20 mouse cellular contexts compared by ENCODE assay signal in genomic region chr2:103462746-103463145, GRCm38 (mm10). TPM values are rescaled to one million over a fixed set of nuclear protein-coding genes. Genes with fewer than 3 reads are reported as not detected.
DNase-seq lines count a peak whose midpoint lies in the region; ATAC-seq and TF ChIP-seq lines count a peak whose summit lies in the region.
"Had no signal": no experiment of that assay in that cellular context is flagged by ENCODE, and none has a peak within 500 bp of the region (broad histone marks: within the 10 kb centered on the region; RNA-seq: fewer than 3 reads in every experiment).

No protein-coding gene starts in this region.

- H3K27ac ChIP-seq in kidney, adult 2 months (ENCODE audit: insufficient read depth, low read depth, low read length) = peak overlapping the region; percentile 4; the same call in 1 of the 2 replicates
- no peak overlapping the region for H3K27ac ChIP-seq in kidney, embryonic 14.5 days (ENCODE audit: low read depth, low read length)
- H3K27ac ChIP-seq in liver, adult 2 months (replicated peaks; ENCODE audit: insufficient read depth, low read depth, low read length) = peak overlapping the region; percentile 56
- 0 out of 2 replicates have a peak overlapping the region, but pooled peaks have one; percentile 75 for H3K27ac ChIP-seq in limb, embryonic 10.5 days
- H3K27ac ChIP-seq in limb, embryonic 12.5 days = 0 out of 2 replicates have a peak overlapping the region, but pooled peaks have one; percentile 37
- no peak overlapping the region for H3K27ac ChIP-seq in forebrain, embryonic 13.5 days

- H3K4me3 ChIP-seq in kidney, adult 2 months (ENCODE audit: insufficient read depth, low read depth, low read length) = no peak overlapping the region
- no peak overlapping the region for H3K4me3 ChIP-seq in kidney, embryonic 14.5 days (ENCODE audit: low read length)
- no peak overlapping the region for H3K4me3 ChIP-seq in liver, adult 2 months (ENCODE audit: insufficient read depth, low read depth, low read length)
- H3K4me3 ChIP-seq in limb, embryonic 10.5 days = no peak overlapping the region
- no peak overlapping the region for H3K4me3 ChIP-seq in limb, embryonic 12.5 days (replicated peaks)
- no peak overlapping the region for H3K4me3 ChIP-seq in forebrain, embryonic 13.5 days

- peaks cover 36% of the 10 kb centered on the region for H3K4me1 ChIP-seq in kidney, adult 2 months (ENCODE audit: control insufficient read depth, insufficient read depth, low read length)
- H3K4me1 ChIP-seq in kidney, embryonic 14.5 days (ENCODE audit: control insufficient read depth, insufficient read depth, low read length) = 0 out of 2 replicates have a peak, but pooled peaks cover 3% of the 10 kb centered on the region
- H3K4me1 ChIP-seq in liver, adult 2 months (ENCODE audit: control insufficient read depth, insufficient read depth, low read length) = peaks cover 40% of the 10 kb centered on the region
- peaks cover 30% of the 10 kb centered on the region for H3K4me1 ChIP-seq in limb, embryonic 10.5 days
- H3K4me1 ChIP-seq in limb, embryonic 12.5 days (replicated peaks) = peaks cover 20% of the 10 kb centered on the region
- 0 out of 2 replicates have a peak, but pooled peaks cover 8% of the 10 kb centered on the region for H3K4me1 ChIP-seq in forebrain, embryonic 13.5 days

- 69% methylated on average over 5 of the region's 5 CpGs for WGBS in kidney, adult 2 months
- WGBS in kidney, embryonic 14.5 days = 93% methylated on average over 5 of the region's 5 CpGs
- 33% methylated on average over 5 of the region's 5 CpGs for WGBS in liver, adult 2 months
- WGBS in limb, embryonic 10.5 days = 91% methylated on average over 5 of the region's 5 CpGs
- 94% methylated on average over 5 of the region's 5 CpGs for WGBS in limb, embryonic 12.5 days
- 95% methylated on average over 5 of the region's 5 CpGs for WGBS in forebrain, embryonic 13.5 days

- no peak overlapping the region for H3K4me2 ChIP-seq in kidney, embryonic 14.5 days (replicated peaks; ENCODE audit: low read depth, low read length)
- no peak overlapping the region for H3K4me2 ChIP-seq in limb, embryonic 12.5 days
- H3K4me2 ChIP-seq in forebrain, embryonic 13.5 days = no peak overlapping the region

- no peaks in the 10 kb centered on the region for H3K9me3 ChIP-seq in kidney, embryonic 14.5 days (ENCODE audit: control insufficient read depth, low read length)
- H3K9me3 ChIP-seq in limb, embryonic 10.5 days (replicated peaks) = no peaks in the 10 kb centered on the region
- H3K9me3 ChIP-seq in limb, embryonic 12.5 days = no peaks in the 10 kb centered on the region
- H3K9me3 ChIP-seq in forebrain, embryonic 13.5 days (replicated peaks) = no peaks in the 10 kb centered on the region

- no peaks in the 10 kb centered on the region for H3K27me3 ChIP-seq in kidney, adult 2 months (replicated peaks; ENCODE audit: control insufficient read depth, insufficient read depth, low read length)
- H3K27me3 ChIP-seq in kidney, embryonic 14.5 days (ENCODE audit: control insufficient read depth, insufficient read depth, low read length) = no peaks in the 10 kb centered on the region
- no peaks in the 10 kb centered on the region for H3K27me3 ChIP-seq in liver, adult 2 months (ENCODE audit: control insufficient read depth, insufficient read depth, low read length)
- H3K27me3 ChIP-seq in limb, embryonic 10.5 days (ENCODE audit: low read depth, poor library complexity, severe bottlenecking) = no peaks in the 10 kb centered on the region
- no peaks in the 10 kb centered on the region for H3K27me3 ChIP-seq in limb, embryonic 12.5 days
- H3K27me3 ChIP-seq in forebrain, embryonic 13.5 days = no peaks in the 10 kb centered on the region

- TF ChIP-seq POLR2A in kidney, adult 2 months (IDR thresholded peaks at IDR 0.05; ENCODE audit: low read depth, low read length) = no peak
- TF ChIP-seq POLR2A in liver, adult 2 months (IDR thresholded peaks at IDR 0.05; ENCODE audit: extremely low read depth, insufficient read depth, low read length) = no peak

- H3K36me3 ChIP-seq in kidney, adult 2 months (ENCODE audit: control insufficient read depth, insufficient read depth, low read length) = peaks cover 11% of the 10 kb centered on the region
- H3K36me3 ChIP-seq in kidney, embryonic 14.5 days (ENCODE audit: control insufficient read depth, insufficient read depth, low read length) = peaks cover 45% of the 10 kb centered on the region
- H3K36me3 ChIP-seq in liver, adult 2 months (ENCODE audit: control insufficient read depth, insufficient read depth, low read length) = peaks cover 82% of the 10 kb centered on the region
- peaks cover 86% of the 10 kb centered on the region for H3K36me3 ChIP-seq in limb, embryonic 10.5 days
- peaks cover 79% of the 10 kb centered on the region for H3K36me3 ChIP-seq in limb, embryonic 12.5 days
- H3K36me3 ChIP-seq in forebrain, embryonic 13.5 days (ENCODE audit: poor library complexity, severe bottlenecking) = peaks cover 76% of the 10 kb centered on the region

- no peak for TF ChIP-seq CTCF in kidney, adult 2 months (conservative IDR thresholded peaks at IDR 0.05; ENCODE audit: insufficient read depth, insufficient read length, low read depth, low read length)
- no peak for TF ChIP-seq CTCF in liver, adult 2 months (IDR thresholded peaks at IDR 0.05; ENCODE audit: low read depth, low read length)

- H3K9ac ChIP-seq in kidney, embryonic 14.5 days (ENCODE audit: low read depth, low read length) = no peak overlapping the region
- H3K9ac ChIP-seq in liver, adult 2 months (ENCODE audit: low read depth, low read length) = peak overlapping the region; percentile 29
- no peak overlapping the region for H3K9ac ChIP-seq in limb, embryonic 12.5 days (replicated peaks)
- H3K9ac ChIP-seq in forebrain, embryonic 13.5 days = no peak overlapping the region

- H3K79me2 ChIP-seq in liver, adult 2 months (ENCODE audit: control insufficient read depth, insufficient read depth, low read length) = no peaks in the 10 kb centered on the region

- no peak for ATAC-seq in kidney, embryonic 14.5 days (ENCODE audit: low FRiP score, low TSS enrichment)
- ATAC-seq in limb, embryonic 12.5 days (ENCODE audit: insufficient number of reproducible peaks, insufficient read depth, low FRiP score, low TSS enrichment, low read depth) = no peak
- ATAC-seq in forebrain, embryonic 13.5 days = no peak
- ATAC-seq: activated CD4-positive, CD25-positive, alpha-beta regulatory T cell, adult 4 months; forebrain, embryonic 14.5 days; forebrain, embryonic 16.5 days had no signal

- DNase-seq in kidney, adult 2 months = peak; percentile 59
- peak; percentile 78 for DNase-seq in liver, adult 2 months (ENCODE audit: extremely low read depth, low read depth, low spot score)
- no peak for DNase-seq in liver
- no peak for DNase-seq in limb, embryonic 10.5 days (ENCODE audit: low spot score)
- DNase-seq: adrenal gland, adult 8-10 months; adrenal gland, postnatal 14 days; adrenal gland, postnatal 36 days; cerebellum, adult 11-12 months; cerebellum, adult 2 months; cerebellum, adult 9-10 months; cerebellum, postnatal 10 days; cerebellum, postnatal 25 days had no signal

RNA-seq across cellular contexts. Expression of gene Cat, which starts 22.2 kb away (rescaled TPM):
- 522 and 607 TPM in 2 replicates for polyA plus RNA-seq in kidney, adult 2 months (2012; rRNA removed)
- polyA plus RNA-seq in kidney, embryonic 14.5 days (2014; fragmentation: Nextera tagmentation; extraction: Ambion mirVana) = 78.2 and 110 TPM in 2 replicates
- total RNA-seq in liver, adult 2 months (2014; rRNA removed) = 1,807 and 1,852 TPM in 2 replicates
- 1,476 and 1,516 TPM in 2 replicates for polyA plus RNA-seq in liver, adult 2 months (2012; rRNA removed)
- polyA plus RNA-seq in limb, embryonic 10.5 days (2016; fragmentation: Nextera tagmentation; extraction: Ambion mirVana) = 81.8 and 94.7 TPM in 2 replicates
- 68.5 and 86.8 TPM in 2 replicates for polyA plus RNA-seq in limb, embryonic 12.5 days (2016; fragmentation: Nextera tagmentation; extraction: Ambion mirVana)
- polyA plus RNA-seq in forebrain, embryonic 13.5 days (2015; fragmentation: Nextera tagmentation; extraction: Ambion mirVana) = 67.3 and 69.8 TPM in 2 replicates

RNA-seq across cellular contexts. Expression of gene Elf5, which starts 51.3 kb away (rescaled TPM):
- polyA plus RNA-seq in kidney, adult 2 months (2012; rRNA removed) = 7.8 and 10.5 TPM in 2 replicates
- 2.5 and 2.9 TPM in 2 replicates for polyA plus RNA-seq in kidney, embryonic 14.5 days (2014; fragmentation: Nextera tagmentation; extraction: Ambion mirVana)
- not detected in 2 replicates for total RNA-seq in liver, adult 2 months (2014; rRNA removed)
- polyA plus RNA-seq in liver, adult 2 months (2012; rRNA removed) = not detected in 2 replicates
- polyA plus RNA-seq in limb, embryonic 10.5 days (2016; fragmentation: Nextera tagmentation; extraction: Ambion mirVana) = 0.23 TPM in 1 of 2 replicates, not detected in the other
- polyA plus RNA-seq in limb, embryonic 12.5 days (2016; fragmentation: Nextera tagmentation; extraction: Ambion mirVana) = not detected in 2 replicates
- polyA plus RNA-seq in forebrain, embryonic 13.5 days (2015; fragmentation: Nextera tagmentation; extraction: Ambion mirVana) = not detected in 2 replicates
- total RNA-seq: adrenal gland, adult 18-20 months; adrenal gland, adult 8-10 months; adrenal gland, postnatal 14 days; adrenal gland, postnatal 36 days; MEL had no signal
- polyA plus RNA-seq: activated CD4-positive, CD25-positive, alpha-beta regulatory T cell, adult 4 months; forebrain, embryonic 14.5 days; forebrain, embryonic 16.5 days had no signal

Comparison
In these comparisons a context has a peak if more than half of its experiments do, and no peak if none do; other contexts are left out.
1. DNase-seq: peak in kidney, adult 2 months (single experiment) and liver, adult 2 months (single experiment); none in liver (single experiment) and limb, embryonic 10.5 days (single experiment).
2. H3K27ac ChIP-seq: peak in kidney, adult 2 months (single experiment), liver, adult 2 months (single experiment), limb, embryonic 10.5 days (single experiment) and limb, embryonic 12.5 days (single experiment); none in kidney, embryonic 14.5 days (single experiment) and forebrain, embryonic 13.5 days (single experiment).